Mouse (Mus musculus): ENCODE data around the gene Pacsin2.
"Not testable (repeated sequence)": the region's sequence is repeated elsewhere in the genome, so short reads cannot be mapped to it uniquely, and the experiment has no call there.

Pacsin2 gene

DNA sequence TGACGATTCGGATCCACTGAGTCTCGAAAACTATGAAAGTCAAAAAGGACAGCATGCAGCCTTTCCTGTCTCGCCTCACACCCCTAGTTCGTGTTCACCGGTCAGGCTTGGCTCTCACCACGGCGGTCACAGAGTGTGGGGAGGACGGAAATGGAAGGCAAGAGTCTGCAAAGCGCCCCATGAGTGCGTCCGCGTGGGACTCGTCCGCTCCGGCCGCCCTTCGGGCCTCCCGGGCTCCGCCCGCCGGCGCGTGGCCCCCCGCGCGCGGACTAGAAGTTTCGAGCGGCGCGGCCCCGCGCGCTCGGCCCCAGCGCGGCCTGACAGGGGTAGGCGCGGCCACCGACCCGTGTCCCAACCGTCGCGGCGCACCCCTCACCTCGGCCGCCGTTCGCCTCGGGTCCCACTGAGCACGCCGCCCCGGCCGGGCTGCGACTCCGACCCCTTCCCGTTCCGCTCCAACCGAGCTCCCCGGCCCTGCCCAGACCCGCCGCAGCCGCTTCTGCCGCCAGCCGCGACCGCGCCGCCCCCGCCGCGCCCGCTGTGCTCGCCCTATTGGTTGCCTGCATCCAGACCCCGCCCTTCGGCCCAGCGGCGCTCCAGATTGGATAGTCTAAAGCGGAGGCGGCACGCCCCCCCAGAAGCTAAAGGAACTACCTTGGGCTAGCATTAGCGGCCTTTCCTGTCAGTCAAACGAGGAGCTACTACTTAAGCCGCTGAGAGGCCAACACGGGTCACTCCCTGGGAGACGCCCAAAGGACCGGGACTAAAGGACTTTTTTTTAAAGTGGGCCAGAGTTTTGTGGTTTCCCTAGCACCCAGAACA, at the start of gene Pacsin2:
Gene Pacsin2 (minus strand): TSS at position 524 of the 822 bp plus-strand sequence.
- DNase-seq (ENCODE audit: low read depth, low spot score), result peak; percentile 96

DNA sequence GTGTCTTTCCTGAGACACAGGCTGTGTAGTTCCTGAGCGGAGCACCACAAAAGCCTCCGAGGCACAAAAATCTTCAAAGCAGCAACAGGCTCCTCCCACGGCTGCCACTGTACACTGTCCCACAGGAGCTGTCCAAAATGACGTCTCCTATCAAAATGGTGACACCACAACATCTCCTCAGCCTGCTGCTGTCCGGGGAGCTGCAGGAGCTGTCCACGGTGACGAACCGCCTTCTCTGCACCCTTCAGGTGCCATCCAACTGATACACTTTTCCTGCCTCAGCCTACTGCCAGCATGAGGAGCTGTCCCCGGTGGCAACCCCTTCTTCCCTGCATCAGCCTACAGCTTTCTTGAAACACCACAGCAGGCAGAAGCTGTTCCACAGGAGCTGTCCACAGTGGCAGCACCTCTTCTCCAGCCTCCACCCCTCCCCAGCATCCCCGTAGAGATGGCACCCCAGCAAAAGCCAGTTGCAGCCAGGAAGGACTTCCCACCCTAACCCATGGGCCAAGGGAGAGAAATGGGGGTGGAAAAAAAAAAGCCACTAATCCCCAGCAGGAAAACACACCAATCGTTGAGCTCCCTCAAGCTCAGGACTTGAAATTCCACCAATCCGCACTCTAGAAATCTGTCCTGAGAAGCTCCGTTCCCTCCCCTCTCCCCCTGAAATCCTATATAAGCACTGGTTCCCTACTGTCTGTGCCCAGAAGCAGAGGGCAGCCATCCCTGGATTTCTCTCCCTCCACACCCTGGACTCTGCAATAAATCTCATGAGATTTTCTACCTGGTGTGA, 48.3 kb upstream of the Pacsin2 start:
- DNase-seq (ENCODE audit: low read depth, low spot score), result no peak

DNA sequence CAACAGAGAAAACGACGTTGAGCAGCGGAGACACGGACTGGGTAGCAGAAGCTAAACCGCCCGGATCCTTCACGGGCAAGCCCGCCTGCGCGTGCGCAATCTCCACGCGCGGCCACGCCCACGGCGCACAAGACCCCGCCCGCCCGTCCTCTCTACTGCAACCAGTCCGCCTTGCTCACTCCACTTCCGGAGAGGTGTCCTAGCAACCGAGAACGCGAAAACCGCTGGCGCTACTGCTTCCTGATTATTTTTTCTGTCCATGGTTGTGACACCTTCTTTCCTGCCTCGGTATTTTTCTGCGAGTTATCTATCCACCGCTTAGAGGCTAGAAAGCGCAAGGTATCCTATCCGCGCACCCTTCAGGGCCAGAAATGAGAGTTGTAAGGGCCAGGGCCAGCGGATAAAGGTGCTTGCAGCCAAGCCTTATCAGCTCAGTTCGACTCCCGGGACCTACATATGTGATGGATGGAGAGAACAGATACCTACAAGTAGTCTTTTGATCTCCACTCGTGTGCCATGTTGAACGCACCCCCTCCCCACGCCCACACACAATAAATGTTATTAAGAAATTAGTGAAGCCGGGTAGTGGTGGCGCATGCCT, 46.5 kb upstream of the Pacsin2 start, which contains the start of gene Ttll1:
Gene Ttll1 (minus strand): TSS at position 89 of the 601 bp plus-strand sequence.
- peak; percentile 96 for DNase-seq (ENCODE audit: low read depth, low spot score)

DNA sequence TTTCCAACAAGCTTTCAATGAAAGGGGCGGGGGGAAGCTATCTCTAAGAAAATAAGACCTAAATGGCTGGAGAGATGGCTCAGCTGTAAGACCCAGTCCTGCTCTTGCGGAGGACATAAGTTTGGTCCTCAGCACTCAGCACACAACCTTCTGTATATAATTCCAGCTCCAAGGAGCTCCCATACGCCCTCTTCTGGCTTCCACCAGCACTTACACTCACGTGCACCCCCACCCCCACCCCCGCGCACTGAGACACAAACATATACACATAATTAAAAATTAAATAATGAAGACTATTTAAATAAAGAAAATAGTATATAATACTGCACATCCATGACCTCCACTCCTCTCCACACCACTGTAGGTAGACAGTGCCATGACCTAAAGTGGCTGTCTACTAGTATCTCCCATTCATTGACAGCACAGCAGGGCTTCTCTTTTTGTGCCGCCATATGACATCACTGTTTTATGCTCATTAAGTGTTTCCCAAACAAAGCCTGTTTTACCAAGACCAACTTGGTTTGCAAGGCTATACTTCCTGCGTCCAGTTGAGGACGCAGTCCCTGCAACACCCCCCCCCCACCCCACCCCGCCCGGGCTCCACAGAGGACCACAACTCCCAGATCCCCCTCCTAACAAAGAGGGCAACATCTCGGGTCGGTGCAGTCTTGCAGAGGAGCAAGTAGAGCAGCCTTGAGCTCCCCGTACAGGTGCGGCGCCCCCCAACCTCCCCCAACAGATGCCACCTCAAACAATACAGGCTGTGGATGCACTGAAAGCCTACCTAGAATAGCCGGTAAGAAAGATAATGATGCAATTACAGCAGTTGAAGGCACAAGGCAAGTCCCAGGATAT, 45.8 kb upstream of the Pacsin2 start:
- peak; percentile 19 for DNase-seq (ENCODE audit: low read depth, low spot score)

DNA sequence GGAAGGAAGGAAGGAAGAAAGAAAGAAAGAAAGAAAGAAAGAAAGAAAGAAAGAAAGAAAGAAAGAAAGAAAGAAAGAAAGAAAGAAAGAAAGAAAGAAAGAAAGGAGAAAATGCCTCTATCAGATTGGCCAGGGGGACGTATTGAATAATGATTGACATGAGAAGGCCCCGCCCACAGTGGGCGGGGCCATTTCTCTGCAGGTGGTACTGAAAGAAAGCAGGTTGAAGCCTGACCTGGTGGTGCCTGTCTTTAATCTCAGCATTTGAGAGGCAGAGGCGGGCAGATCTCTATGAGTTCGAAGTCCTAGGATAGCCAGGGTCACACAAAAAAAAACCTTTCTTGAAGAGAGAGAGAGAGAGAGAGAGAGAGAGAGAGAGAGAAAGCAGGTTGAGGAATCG, 37.1 kb upstream of the Pacsin2 start:
- not testable (repeated sequence) for DNase-seq (ENCODE audit: low read depth, low spot score)

DNA sequence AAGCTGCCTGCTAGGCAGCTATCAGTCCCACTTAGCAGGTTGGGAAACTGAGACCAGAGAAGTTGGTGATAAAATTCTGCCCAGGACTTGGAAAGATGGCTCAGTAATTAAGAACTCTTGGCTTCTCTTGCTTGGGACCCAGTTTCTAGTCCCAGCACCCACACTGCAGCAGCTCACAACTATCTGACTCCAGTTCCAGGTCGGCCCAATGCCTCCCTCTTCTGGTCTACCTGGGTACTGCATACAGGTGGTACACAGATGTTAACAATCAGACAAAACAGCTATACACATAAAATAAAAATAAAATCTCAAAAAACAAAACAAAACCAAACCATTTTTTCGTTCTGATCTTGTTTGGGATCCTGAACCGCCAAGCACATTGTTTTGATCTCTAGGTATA, 35.9 kb upstream of the Pacsin2 start:
- no peak for DNase-seq (ENCODE audit: low read depth, low spot score)

DNA sequence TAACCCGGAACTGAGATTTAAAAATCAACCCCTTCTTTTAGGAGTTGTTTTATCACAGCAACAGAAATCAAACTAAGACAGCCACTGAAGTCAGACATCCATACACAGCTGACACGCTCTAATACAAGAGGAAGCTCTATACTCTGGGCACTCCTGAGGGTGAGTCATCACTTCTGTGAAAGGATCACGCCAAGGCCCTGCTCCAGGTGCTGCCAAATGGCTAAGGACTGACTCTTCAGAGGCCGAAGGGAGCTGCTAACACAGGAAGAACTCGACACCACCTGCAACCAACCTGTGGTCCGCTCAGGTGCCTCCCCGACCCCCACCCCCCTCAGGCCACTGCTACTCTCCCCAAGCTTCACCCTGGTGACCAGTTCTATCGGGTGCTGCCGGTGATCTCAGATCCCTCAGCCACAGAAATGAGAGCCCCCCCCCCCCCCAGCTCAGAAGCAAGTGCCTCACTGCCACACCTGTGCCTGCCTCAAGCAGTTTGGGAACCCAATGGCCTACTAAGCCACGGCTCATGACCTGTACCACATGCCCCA, 34.9 kb upstream of the Pacsin2 start:
- DNase-seq (ENCODE audit: low read depth, low spot score), result no peak

DNA sequence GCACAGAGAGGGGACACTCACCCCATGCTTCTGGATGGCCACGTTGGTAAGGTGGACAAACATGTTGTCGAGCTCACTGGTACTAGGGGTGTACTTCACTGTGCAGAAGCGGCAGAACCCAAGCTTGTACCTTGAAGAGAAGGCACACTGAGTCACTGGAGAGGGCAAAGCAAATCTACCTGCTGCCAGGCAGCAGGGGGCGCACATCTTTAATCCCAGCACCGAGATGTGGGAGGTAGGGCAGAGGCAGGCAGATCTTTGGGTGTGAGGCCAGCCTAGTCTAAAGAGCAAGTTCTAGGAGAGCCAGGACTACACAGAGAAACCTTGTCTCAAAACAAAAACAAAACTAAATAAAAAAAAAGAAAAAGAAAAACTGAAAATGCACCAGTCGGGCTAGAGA, 32.9 kb upstream of the Pacsin2 start:
- DNase-seq (ENCODE audit: low read depth, low spot score), result no peak

DNA sequence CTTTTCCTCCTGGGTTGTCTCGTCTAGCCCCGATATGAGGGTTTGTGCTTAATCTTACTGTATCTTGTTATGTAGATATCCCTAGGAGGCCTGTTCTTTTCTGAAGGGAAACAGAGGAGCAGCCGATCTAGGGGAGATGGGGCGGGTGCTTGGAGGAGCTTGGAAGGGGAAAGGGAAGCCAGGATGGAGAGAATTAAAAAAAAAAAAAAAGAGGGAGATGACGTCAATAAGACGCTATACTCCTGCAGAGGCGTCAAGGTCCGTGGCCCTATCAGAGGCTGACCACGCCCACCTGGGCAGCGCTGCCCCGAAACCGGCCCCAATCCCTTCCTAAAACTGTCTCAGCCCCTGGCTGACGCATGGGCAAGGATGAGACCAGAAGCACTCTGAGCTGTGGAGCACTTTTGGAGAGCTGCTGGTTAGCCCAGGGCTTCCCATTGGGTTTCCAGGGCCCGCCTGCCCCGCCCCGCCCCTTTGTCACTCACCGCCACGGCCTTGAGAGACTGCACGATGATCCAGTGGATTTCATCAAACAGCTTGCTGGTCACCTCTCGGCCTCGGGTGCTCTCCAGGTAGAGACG, 31.5 kb upstream of the Pacsin2 start:
- DNase-seq (ENCODE audit: low read depth, low spot score), result no peak

DNA sequence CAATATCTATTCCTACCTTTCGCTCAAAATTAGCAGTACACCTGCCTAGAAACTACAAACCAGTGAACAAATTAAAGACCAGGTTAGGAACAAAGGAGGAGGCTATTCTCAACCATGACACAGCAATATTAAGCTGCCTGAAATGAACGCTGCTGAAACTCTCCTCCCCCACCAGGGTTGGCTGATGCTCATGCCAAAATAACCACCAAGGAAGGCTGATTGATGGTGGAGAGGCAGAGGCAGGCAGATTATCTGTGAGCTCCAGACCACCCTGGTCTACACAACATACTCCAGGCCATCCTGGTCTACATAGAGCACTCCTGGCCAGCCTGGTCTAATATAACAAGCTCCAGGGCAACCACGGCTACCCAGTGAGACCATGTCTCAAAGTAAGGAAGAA, 30.8 kb upstream of the Pacsin2 start:
- DNase-seq (ENCODE audit: low read depth, low spot score), result no peak

DNA sequence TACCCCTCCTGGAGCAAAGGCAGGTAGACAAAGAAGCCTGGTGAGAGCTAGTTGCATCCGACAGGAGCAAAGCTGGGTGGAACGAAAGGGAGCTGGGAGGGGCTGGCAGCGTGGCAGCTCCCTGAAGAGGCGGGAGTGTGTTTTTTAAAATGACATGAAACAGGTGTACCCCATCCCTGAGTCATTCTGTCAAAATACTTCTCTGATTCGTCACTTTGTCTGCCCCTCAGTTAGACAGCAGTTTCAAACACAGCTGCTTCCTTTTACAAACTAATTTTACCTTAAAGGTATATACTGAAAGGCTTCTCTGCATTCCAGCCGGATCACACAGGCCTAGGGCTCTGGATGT, 30.1 kb upstream of the Pacsin2 start:
- DNase-seq (ENCODE audit: low read depth, low spot score), result no peak

DNA sequence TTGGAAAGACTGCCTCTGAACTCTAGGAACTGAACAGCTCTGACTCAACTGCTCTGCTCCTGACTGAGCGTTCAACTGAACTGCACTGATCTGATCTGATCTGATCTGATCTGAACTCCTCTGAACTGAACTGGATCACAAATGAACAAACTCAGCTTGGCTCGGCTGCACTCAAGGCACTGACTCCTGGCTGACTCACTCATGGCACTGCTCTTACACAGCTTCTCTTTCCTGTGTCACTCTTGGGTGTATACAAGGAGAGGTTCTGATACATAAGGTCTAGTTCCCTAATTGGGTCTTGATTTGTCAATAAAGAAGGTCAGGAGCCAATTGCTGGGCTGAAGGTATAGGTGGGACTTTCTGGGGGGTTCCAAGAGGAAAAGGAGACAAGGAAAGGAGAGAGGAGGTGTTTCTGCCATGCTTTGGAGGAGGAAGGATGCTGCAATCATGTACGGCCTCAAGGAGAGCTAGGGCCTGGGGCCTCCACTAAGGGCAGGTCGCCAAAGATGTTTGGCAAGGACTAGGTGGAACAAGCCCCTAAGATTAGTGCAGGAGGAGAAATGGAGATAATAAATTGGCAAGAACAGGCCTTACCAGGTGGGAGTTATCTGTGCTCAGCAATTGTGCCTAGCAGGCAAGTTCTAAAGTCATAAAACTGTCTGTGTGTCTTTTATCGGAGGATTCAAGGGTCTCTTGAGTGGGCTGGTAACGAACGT, 29.6 kb upstream of the Pacsin2 start:
- DNase-seq (ENCODE audit: low read depth, low spot score), result no peak

DNA sequence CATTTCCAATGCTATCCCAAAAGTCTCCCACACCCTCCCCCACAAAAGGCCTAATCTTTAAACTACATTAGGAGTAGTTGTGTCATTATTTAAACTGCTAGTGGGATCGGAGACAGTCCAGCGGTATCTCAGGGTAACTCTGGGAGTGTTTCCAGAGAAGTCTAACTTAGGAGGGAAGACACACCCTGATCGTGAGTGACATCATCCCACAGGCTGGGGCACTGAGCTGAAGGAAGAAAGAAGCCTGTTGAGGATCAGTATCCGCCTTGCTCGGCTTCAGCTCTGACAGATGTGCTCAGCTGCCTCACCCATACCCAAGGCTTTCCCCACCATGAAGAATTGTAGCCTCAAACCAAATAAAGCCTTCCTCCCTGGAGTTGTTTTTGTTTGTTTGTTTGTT, 27.5 kb upstream of the Pacsin2 start:
- no peak for DNase-seq (ENCODE audit: low read depth, low spot score)

DNA sequence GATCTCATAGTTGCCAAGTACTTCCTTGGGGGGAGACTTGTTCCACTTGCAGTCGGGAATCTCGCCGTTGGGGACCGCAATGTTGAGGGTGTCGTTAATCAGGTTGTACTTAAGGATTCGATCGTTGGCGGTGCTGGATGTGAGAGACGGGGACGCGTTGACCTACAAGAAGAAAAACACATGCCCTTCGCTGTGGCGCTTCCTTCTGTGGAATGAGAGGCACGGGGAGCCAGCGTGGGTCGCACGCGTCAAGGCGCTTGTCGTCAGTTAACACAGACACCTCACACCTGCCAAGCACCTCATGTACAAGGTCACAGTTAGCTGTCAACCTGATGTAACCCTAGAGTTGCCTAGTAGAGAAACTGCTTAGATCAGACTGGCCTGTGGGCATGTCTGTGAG, 25.1 kb upstream of the Pacsin2 start:
- no peak for DNase-seq (ENCODE audit: low read depth, low spot score)

DNA sequence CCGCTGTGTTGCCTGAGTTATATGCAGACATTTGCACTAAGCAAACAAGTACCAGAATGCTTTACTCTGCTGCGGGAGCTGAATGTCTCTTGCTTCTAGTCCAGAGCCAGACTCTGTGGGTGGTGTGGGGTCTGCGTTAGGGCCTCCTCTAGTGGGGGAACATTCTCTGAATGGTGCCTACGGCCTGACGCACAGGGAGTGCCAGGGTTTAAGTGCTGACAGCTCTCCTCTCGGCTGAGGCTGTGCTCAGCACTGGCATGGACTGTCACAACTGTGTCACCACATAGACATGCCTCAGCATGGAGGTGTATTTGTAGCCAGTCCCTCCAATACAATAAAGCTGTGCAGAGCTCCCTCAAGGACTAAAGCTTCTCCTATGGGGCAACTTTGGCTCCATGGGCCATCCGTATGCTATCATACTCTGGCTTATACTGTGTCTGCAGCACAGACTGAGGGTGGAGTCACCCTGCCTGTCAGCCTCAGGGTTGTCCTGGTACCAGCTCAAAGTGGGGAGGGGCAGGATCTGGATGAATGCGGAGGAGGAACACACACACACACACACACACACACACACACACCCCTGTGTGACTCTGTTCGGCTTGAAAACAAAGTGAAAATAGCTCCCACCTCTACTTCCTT, 23.2 kb upstream of the Pacsin2 start:
- peak; percentile 60 for DNase-seq (ENCODE audit: low read depth, low spot score)

DNA sequence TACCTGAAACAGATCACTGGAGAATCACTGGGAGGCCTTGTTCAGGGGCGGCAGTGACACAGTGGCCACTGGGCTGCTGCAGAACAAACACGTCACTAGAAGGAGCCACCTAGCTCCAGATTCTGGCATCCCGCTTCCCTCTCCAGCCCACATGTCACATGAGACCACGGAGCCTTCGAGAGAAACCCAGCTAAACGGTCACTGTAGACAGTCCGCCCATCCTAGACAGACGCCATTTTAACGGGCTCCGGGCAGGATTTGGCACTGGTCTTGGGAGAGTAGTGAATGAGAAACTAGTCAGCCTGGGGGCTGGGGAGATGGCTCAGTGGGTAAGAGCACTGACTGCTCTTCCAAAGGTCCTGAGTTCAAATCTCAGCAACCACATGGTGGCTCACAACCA, 19.9 kb upstream of the Pacsin2 start:
- DNase-seq (ENCODE audit: low read depth, low spot score), result no peak

DNA sequence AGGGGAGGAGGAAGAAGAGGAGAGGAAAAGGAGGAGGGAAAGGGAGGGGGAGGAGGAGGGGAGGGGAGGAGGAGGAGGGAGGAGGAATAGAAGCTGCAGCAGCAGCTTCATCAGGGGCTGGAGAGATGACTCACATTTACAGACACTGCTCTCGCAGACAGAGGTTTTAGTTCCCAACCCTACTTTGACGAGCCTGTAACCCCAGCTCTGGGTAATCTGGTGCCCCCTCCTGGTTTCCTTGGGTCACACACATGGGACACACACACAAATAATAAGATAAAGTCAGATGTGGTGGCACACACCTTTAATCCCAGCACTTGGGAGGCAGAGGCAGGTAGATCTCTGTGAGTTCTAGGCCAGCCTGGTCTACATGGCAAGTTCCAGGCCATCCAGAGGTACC, 19.1 kb upstream of the Pacsin2 start:
- DNase-seq (ENCODE audit: low read depth, low spot score), result peak; percentile 55

DNA sequence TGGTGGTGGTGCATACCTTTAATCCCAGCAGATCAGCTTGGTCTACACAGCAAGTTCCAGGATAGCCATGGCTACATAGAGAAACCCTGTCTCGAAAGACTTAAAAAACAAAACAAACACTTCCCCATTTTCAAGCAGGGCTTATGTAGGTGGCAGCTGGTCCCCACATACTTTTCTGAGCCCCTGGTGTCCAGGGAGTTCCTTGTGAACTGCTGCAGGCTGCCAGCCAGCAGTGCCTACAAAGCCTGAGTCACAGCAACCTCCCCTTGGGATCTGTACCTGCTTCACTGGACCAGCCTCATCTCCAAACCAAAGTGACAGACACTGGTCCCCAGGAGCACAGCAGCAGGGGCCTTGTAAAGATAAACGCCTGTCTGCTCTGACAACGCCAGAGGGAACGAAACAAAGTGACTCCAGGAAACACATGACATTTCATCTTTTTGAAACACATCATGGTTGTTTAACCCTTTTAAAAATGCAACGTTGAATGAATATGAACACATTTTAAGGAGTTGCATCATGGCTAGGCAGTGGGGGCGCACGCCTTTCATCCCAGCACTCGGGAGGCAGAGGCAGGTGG, 18.3 kb upstream of the Pacsin2 start:
- DNase-seq (ENCODE audit: low read depth, low spot score), result peak; percentile 51

DNA sequence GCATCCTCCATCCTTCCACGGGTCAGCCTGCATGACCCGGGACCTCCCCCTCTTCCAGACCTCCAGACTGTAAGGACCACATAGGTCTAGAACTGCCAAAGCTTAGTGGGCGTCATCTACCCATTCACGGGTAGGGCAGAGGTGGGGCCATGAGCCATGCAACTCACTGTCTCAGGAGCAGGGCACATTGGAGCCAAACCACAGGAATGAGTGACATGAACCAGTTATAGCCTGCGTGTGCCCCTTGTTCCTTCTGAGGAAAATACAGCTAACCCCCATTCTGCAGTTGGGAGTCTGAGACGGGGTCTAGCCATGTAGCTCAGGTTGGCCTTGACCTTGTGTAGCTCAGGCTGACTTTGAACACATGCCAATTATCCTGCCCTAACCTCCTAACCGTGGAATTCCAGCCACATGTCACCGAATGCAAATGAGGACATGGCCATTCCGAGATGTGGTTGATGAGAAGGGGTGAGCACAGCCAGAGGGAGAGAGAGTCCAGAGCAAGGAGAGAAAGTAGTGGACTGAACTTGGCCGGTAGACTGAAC, 16.9 kb upstream of the Pacsin2 start:
- DNase-seq (ENCODE audit: low read depth, low spot score), result no peak

Measured in brain, adult 2 months (tissue).